Mouse (Mus musculus) embryonic facial prominence, embryonic 12.5 days (tissue): ENCODE measurements at regions not wholly inside any gene's neighbourhood (a gene's known extent, or its start where the extent isn't known, plus 50 kb on each side); places are given as distances from the start of the nearest gene placed in this dataset.

ENCODE experiments used
- ATAC-seq: fragments of 200-750 bp; cut with Nextera tagmentation; 2 replicates; pipeline ENCODE4 v1.8.0; 2017; ENCODE audit not compliant: insufficient number of reproducible peaks, insufficient read depth, low FRiP score, low TSS enrichment
- H3K27ac ChIP-seq: fragments of 300-500 bp; sonication (generic); 2 replicates; pipeline ENCODE4 v1.5.1; 2016; ENCODE audit warnings: mild to moderate bottlenecking
- H3K27me3 ChIP-seq: fragments of 300-500 bp; sonication (generic); 2 replicates; pipeline ENCODE4 v1.6.1; 2016; ENCODE audit warnings: mild to moderate bottlenecking, moderate library complexity
- H3K36me3 ChIP-seq: fragments of 300-500 bp; sonication (generic); 2 replicates; pipeline ENCODE4 v1.6.1; 2016; ENCODE audit warnings: mild to moderate bottlenecking
- H3K4me1 ChIP-seq: fragments of 300-500 bp; sonication (generic); 2 replicates; pipeline ENCODE4 v1.6.1; 2016
- H3K4me2 ChIP-seq: fragments of 300-500 bp; sonication (generic); replicated peaks from 2 replicates; pipeline ENCODE4 v1.6.1; 2016; ENCODE audit warnings: mild to moderate bottlenecking, moderate library complexity
- H3K4me3 ChIP-seq: fragments of 300-500 bp; sonication (generic); 2 replicates; pipeline ENCODE4 v1.5.1; 2016; ENCODE audit warnings: mild to moderate bottlenecking
- H3K9ac ChIP-seq: fragments of 300-500 bp; sonication (generic); 2 replicates; pipeline ENCODE4 v1.6.1; 2016; ENCODE audit warnings: mild to moderate bottlenecking, moderate library complexity
- H3K9me3 ChIP-seq: fragments of 300-500 bp; sonication (generic); 2 replicates; pipeline ENCODE4 v1.6.1; 2016; ENCODE audit warnings: mild to moderate bottlenecking, moderate library complexity
- WGBS: fragments of 180-500 bp; shearing (Covaris S2); methylation state at CpG from one replicate; pipeline ENCODE4 v1.1.7; 2016; 5-methylcytosine and 5-hydroxymethylcytosine counted together

DNA sequence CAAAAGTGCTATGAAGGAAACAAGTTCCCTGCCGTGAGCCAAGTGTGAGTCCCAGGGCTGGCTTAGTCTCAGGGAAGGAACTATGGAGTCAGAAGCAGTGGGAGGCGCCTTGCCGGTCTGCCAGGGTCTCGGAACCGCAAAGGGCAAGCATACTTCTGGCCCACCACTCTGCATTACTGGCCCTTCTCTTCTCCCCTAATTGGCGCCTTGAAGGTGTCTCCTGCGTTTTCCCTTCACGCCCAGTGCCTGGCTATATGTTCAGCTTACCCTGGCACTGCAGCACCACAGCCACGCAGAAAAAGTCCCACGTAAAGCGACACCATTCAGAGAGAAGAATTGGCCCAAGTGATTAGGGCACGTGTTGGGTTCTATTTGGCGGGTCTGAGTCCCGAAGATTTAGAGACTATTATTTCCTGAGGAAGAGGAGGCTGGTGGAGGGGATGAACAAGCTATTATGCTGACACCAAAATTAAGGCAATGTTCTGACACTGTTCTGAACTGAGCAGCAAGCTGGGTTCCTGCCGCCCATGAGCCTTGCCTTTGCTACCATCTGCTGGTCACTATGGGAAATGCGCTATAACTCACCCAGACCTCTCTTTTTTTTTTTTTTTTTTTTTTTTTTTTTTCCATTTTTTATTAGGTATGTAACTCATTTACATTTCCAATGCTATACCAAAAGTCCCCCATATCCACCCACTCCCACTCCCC lies 288.5 kb upstream of the Jmjd1c start:
- H3K36me3 ChIP-seq = no peaks in the 10 kb centered on the region
- no peaks in the 10 kb centered on the region for H3K4me1 ChIP-seq
- no peak for ATAC-seq
- 46% methylated on average over 16 of the region's 16 CpGs for WGBS
- no peaks in the 10 kb centered on the region for H3K9me3 ChIP-seq
- H3K9ac ChIP-seq = no peak overlapping the region
- no peak overlapping the region for H3K27ac ChIP-seq
- no peak overlapping the region for H3K4me2 ChIP-seq
- no peak overlapping the region for H3K4me3 ChIP-seq
- H3K27me3 ChIP-seq = no peaks in the 10 kb centered on the region

DNA sequence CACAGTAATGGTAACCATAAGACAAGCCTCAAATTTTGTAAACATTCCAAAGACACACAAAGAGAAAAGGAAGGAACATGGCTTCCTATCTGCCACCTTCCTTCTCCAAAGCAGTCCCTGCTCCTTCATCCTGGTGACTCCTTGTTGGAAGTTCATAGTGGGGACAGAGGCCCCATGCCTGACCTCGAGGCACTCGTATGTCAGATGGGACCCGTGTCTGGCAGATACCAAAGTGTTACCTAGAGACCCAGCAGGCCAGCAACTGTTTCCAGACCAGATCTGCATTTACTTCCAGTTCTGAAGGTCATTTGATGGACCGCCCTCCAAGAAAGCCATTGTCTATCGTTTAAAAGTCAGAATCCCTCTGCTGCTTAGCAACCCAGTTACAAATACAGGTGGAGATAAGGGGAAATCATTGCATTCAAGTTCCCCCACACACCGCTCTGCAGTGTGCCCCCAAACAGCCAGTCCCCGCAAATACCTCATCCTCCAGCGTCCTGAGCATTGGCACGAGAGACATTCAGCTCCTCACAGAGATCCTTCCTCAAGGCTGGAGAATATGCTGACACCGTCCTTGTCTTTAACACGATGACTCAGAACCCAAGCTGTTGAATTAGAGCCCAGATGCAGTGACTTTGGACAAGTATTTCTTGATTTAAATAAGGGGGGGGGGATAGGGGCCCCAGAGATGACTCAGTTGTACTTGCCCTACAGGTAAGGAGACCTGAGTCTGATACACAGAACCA lies 283.2 kb upstream of the Jmjd1c start:
- Histone ChIP-seq H3K4me1 (0 out of 2 replicates have a peak, but pooled peaks cover 4% of the 10 kb centered on the region), H3K9me3 (no peaks in the 10 kb centered on the region), H3K27me3 (0 out of 2 replicates have a peak, but pooled peaks cover 3% of the 10 kb centered on the region), H3K36me3 (no peaks in the 10 kb centered on the region), H3K27ac (no peak overlapping the region), H3K4me3 (no peak overlapping the region), H3K9ac (no peak overlapping the region), H3K4me2 (no peak overlapping the region)
- 84% methylated on average over 11 of the region's 11 CpGs for WGBS
- ATAC-seq = no peak

DNA sequence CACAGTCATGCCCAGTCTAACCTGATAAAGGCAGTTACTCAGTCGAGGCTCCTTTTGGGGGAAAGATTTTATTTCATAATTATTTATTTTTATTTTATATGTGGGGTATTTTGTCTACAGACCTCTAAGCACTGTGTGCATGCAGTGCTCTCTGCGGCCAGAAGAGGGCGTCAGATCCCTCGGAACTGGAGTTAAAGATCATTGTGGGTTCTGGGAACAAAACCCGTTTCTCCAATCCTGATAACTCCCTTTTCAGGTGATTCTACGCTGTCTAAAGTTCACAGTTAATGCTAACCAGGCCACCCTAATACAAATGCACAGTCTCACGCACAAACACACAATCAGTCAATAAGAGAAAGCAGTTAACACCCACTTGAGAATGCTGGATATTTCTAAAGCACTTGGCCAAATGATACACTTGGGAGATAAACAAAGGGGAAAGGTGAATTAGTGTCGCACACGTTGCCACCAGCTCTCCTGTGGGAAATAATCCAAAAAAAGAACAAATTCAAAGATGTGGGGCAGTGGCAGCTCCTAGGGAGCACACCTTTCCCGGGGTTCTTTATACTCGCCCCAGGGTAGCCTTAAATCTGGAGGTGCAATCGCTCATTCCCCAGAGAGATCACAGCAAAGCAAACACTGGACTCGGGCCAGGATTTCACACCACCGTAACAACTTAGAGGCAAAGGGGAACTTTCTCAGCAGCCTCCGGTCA lies 281.9 kb upstream of the Jmjd1c start:
- 15% methylated on average over 15 of the region's 15 CpGs for WGBS
- H3K36me3 ChIP-seq = no peaks in the 10 kb centered on the region
- H3K4me1 ChIP-seq = 0 out of 2 replicates have a peak, but pooled peaks cover 4% of the 10 kb centered on the region
- H3K27me3 ChIP-seq = 0 out of 2 replicates have a peak, but pooled peaks cover 3% of the 10 kb centered on the region
- H3K9ac ChIP-seq = no peak overlapping the region
- peak overlapping the region; percentile 36 for H3K4me2 ChIP-seq
- no peak; the same call in 1 of the 2 replicates for ATAC-seq
- H3K27ac ChIP-seq = no peak overlapping the region
- H3K9me3 ChIP-seq = no peaks in the 10 kb centered on the region
- peak overlapping the region; percentile 16; the same call in 1 of the 2 replicates for H3K4me3 ChIP-seq

DNA sequence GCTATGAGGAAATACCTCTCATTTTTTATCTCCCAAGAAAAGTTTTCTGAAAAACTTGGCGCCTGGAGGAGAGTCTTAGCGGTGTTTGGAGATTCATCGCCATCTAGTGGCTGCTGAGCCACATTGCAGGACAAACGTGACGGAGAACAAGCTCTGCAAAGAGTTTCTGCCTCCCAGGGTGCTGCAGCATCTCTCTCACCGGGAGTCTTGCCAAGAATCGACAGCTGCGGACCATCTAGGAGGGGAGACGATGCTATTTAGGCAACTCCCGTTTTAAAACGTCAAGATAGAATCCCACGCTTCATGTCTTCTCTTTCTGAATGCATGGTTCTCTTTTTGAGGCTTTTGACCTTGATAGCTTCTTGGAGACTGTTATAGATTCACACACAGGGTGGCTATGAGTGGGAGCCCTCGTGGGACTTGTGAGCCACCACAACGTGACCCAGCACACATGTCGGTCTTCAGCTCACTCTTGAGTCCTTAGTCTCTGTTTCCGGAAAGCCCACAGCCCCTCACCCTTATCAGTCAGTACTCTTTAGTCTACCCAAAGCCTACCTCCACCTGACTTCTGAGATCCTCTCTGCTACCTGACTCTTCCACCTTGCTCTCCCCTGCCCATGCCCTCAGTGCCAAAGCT lies 281.2 kb upstream of the Jmjd1c start:
- ATAC-seq = no peak; the same call in 1 of the 2 replicates
- no peak overlapping the region for H3K27ac ChIP-seq
- no peaks in the 10 kb centered on the region for H3K36me3 ChIP-seq
- peak overlapping the region; percentile 16; the same call in 1 of the 2 replicates for H3K4me3 ChIP-seq
- H3K9ac ChIP-seq = no peak overlapping the region
- H3K4me2 ChIP-seq = peak overlapping the region; percentile 36
- 0 out of 2 replicates have a peak, but pooled peaks cover 4% of the 10 kb centered on the region for H3K4me1 ChIP-seq
- WGBS = 14% methylated on average over 16 of the region's 16 CpGs
- no peaks in the 10 kb centered on the region for H3K9me3 ChIP-seq
- 0 out of 2 replicates have a peak, but pooled peaks cover 3% of the 10 kb centered on the region for H3K27me3 ChIP-seq

DNA sequence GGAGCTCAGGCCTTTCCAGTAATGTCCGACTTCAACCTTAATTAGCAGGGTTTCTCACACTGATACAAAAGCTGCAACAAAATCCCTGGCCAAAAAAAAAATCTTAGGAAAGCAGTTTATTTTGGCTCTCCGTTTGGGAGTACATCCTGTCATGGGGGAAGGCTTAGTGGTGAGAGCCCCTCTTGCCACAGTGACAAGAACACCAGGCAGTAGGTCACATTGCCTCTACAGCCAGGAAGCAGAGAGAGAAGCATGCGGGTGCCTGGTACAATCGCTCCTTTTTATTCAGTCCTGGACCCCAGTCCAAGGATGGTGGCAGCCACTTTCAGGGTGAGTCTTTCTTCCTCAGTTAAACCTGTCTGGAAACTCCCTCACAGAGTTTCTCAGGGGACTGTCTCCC lies 280.0 kb upstream of the Jmjd1c start:
- Histone ChIP-seq H3K9me3 (no peaks in the 10 kb centered on the region), H3K4me3 (no peak overlapping the region), H3K27ac (no peak overlapping the region), H3K4me1 (0 out of 2 replicates have a peak, but pooled peaks cover 4% of the 10 kb centered on the region), H3K4me2 (no peak overlapping the region), H3K36me3 (no peaks in the 10 kb centered on the region), H3K9ac (no peak overlapping the region), H3K27me3 (0 out of 2 replicates have a peak, but pooled peaks cover 6% of the 10 kb centered on the region)
- ATAC-seq = no peak
- WGBS = 73% methylated on average over 4 of the region's 4 CpGs

DNA sequence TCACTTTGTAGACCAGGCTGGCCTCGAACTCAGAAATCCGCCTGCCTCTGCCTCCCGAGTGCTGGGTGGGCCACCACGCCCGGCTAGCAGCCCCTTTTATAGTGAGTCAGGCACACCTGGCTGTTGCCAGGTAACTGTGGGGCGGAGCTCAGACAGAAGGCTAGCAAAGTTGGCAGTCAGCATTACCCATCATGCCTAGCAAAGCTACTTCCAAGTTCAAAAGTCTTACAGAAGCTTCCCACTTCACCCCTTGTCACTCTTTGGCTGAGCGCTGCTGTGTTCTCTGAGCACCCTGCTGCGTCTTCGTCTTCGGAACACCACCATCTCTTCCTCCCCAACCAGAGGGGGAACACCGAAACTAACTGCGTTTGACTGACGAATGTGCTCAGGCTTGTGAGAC lies 279.1 kb upstream of the Jmjd1c start:
- Histone ChIP-seq H3K27me3 (0 out of 2 replicates have a peak, but pooled peaks cover 6% of the 10 kb centered on the region), H3K27ac (no peak overlapping the region), H3K9me3 (no peaks in the 10 kb centered on the region), H3K36me3 (no peaks in the 10 kb centered on the region), H3K4me1 (0 out of 2 replicates have a peak, but pooled peaks cover 4% of the 10 kb centered on the region), H3K4me3 (no peak overlapping the region), H3K9ac (no peak overlapping the region), H3K4me2 (no peak overlapping the region)
- 87% methylated on average over 13 of the region's 13 CpGs for WGBS
- ATAC-seq = no peak

DNA sequence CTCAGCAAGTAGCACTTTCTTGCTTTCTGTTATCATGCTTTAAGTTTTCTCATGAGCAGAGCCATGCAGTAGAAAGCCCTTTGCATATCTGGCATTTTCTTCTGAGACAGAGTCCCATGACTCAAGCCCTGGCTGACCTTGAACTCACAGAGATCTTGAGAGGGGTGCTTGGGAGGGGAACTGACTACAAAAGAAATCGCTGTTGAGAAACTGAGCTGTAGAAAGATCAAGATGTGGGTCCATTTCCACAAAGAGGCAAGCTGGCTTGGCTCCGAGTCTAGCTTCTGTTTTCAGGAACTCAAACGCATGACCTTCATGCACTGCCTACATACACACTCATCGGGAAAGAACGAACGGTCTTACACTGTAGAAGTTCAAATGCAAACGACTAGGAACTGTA lies 278.0 kb upstream of the Jmjd1c start:
- Histone ChIP-seq H3K27ac (no peak overlapping the region), H3K27me3 (0 out of 2 replicates have a peak, but pooled peaks cover 6% of the 10 kb centered on the region), H3K36me3 (no peaks in the 10 kb centered on the region), H3K9me3 (no peaks in the 10 kb centered on the region), H3K4me3 (no peak overlapping the region), H3K4me2 (no peak overlapping the region), H3K9ac (no peak overlapping the region), H3K4me1 (0 out of 2 replicates have a peak, but pooled peaks cover 4% of the 10 kb centered on the region)
- 82% methylated on average over 7 of the region's 7 CpGs for WGBS
- no peak for ATAC-seq

DNA sequence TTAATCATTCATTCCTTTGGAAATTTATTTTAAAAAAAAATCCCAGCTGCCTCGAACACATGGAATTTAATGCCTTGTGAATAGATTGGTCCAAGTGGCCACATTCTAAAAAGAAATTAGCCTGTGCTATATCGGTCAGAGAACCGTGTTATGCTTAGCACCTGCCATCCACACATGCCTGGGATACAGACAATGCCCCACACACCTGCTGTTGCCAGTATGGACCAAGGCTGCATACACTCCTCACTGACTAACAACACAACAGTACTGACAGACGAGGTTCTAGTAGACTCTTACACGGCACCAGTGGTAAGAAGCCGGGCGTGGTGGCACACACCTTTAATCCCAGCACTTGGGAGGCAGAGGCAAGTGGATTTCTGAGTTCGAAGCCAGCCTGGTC lies 276.4 kb upstream of the Jmjd1c start:
- Histone ChIP-seq H3K27me3 (0 out of 2 replicates have a peak, but pooled peaks cover 6% of the 10 kb centered on the region), H3K9ac (no peak overlapping the region), H3K4me1 (0 out of 2 replicates have a peak, but pooled peaks cover 4% of the 10 kb centered on the region), H3K27ac (no peak overlapping the region), H3K4me3 (no peak overlapping the region), H3K36me3 (no peaks in the 10 kb centered on the region), H3K4me2 (no peak overlapping the region), H3K9me3 (no peaks in the 10 kb centered on the region)
- no peak for ATAC-seq
- 83% methylated on average over 8 of the region's 8 CpGs for WGBS

DNA sequence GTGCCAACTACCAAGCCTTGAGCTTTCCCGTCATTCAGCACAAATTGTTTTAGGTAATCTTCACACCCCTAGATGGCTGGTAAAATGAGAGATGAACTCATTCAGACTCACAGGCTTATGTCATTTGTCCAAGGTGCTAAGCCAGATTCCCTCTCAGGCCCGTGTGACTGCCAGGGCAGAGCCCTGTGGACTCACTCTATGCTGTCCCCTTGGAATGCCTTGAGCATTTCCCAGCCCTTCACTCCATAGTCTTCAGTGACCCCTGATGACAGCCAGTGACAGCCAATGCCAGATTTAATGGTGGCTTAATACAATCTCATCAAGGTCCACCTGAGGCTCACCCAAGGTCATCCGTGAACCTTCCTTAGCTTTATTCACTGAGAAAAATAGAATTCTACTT lies 270.2 kb upstream of the Jmjd1c start:
- Histone ChIP-seq H3K27me3 (0 out of 2 replicates have a peak, but pooled peaks cover under 1% of the 10 kb centered on the region), H3K27ac (no peak overlapping the region), H3K4me3 (no peak overlapping the region), H3K36me3 (no peaks in the 10 kb centered on the region), H3K4me2 (no peak overlapping the region), H3K4me1 (no peaks in the 10 kb centered on the region), H3K9ac (no peak overlapping the region), H3K9me3 (no peaks in the 10 kb centered on the region)
- 76% methylated on average over 3 of the region's 3 CpGs for WGBS
- ATAC-seq = no peak

DNA sequence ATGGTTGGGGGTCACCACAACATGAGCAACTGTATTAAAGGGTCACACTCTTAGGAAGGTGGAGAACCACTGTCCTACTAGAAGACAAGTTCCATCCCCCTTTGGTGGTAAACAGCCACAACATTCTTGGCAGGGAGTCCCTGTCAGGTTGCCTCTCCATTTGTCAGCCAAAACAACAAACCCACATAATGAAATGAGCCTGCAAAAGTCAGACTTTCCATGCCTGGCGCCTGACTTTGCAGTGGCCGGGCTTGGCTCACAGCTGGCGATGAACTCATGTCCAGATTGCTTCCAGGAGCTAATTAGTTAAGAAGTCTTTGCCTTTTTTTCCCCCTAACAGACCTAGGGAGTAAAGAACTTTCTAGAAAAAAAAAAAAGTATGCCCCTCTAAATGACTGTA lies 269.6 kb upstream of the Jmjd1c start:
- Histone ChIP-seq H3K4me1 (no peaks in the 10 kb centered on the region), H3K9ac (no peak overlapping the region), H3K27ac (no peak overlapping the region), H3K9me3 (no peaks in the 10 kb centered on the region), H3K36me3 (no peaks in the 10 kb centered on the region), H3K27me3 (no peaks in the 10 kb centered on the region), H3K4me2 (no peak overlapping the region), H3K4me3 (no peak overlapping the region)
- WGBS = 51% methylated on average over 3 of the region's 3 CpGs
- ATAC-seq = no peak

DNA sequence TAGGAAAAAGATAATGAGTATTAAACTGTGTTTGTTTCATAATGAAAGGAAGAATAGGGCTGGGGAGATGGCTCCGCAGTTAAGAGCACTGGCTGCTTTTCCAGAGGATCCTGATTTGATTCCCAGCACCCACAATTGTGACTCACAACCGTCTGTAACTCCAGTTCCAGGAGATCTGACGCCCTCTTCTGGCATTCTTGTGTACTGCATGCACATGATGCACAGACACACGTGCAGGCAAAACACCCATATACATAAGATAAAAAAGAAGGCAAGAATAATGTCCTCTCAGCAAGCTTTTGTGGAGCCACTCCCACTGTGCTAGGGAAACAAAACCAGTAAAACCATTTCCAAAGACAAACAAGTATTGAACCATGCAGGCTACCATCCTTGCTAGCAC lies 261.0 kb upstream of the Jmjd1c start:
- H3K27me3 ChIP-seq = no peaks in the 10 kb centered on the region
- no peak overlapping the region for H3K9ac ChIP-seq
- no peak overlapping the region for H3K27ac ChIP-seq
- 0 out of 2 replicates have a peak, but pooled peaks cover 3% of the 10 kb centered on the region for H3K9me3 ChIP-seq
- H3K4me2 ChIP-seq = no peak overlapping the region
- H3K4me1 ChIP-seq = no peaks in the 10 kb centered on the region
- no peak for ATAC-seq
- no peak overlapping the region for H3K4me3 ChIP-seq
- H3K36me3 ChIP-seq = no peaks in the 10 kb centered on the region
- 76% methylated on average over 4 of the region's 4 CpGs for WGBS
